In the genomic region with DNA sequence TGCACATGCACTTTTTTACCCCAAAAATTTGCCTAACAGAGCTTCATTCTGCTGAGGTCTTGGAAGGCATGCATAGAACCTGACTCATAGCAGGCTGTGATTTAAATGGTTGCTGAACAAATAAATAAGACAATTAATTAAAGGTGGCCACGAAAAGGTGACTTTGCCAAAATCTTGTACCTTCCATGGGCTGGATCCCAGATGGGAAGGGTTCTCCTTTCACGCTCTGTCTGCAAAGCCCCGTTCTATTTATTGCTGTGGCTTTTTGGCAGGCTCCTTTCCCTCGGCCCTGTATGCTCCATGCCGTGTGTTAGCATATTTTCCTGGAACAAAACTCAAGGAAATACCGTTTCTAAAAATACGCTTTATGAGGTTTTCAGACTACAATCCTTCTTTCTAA, we compare ENCODE assay signal across 15 mouse cellular contexts.
DNase-seq lines count a peak whose midpoint lies in the region; ATAC-seq lines count a peak whose summit lies in the region.
"Had no signal": no experiment of that assay in that cellular context is flagged by ENCODE, and none has a peak within 500 bp of the region (broad histone marks: within the 10 kb centered on the region; RNA-seq: fewer than 3 reads in every experiment).

No protein-coding gene starts in this region.

- no peaks in the 10 kb centered on the region for H3K27me3 ChIP-seq in forebrain, embryonic 15.5 days
- H3K27me3 ChIP-seq in forebrain, embryonic 11.5 days (ENCODE audit: control insufficient read depth, insufficient read depth, low read length) = no peaks in the 10 kb centered on the region
- H3K27me3 ChIP-seq in limb, embryonic 13.5 days = no peaks in the 10 kb centered on the region
- H3K27me3 ChIP-seq: hindbrain, embryonic 12.5 days had no signal

- intact Hi-C loops in left cerebral cortex, postnatal 4 days (cut with DNase I) = no loop called here
- intact Hi-C loops in left cerebral cortex, postnatal 10 days (cut with DNase I) = loop anchor here (10.0 kb wide), 1 partner anchor 302 kb away; the partner anchor contains the start of gene Enox1

- no peak for DNase-seq in forebrain, embryonic 11.5 days (ENCODE audit: low spot score)
- peak; percentile 17 for DNase-seq in left cerebral cortex, postnatal 4 days
- DNase-seq in left cerebral cortex, postnatal 10 days (ENCODE audit: extremely low spot score in 1 of 2, low spot score in 2 of 2) = no peak
- peak; percentile 58 for DNase-seq in cerebellum, adult 9-10 months
- no peak for DNase-seq in urinary bladder, postnatal 10 days (ENCODE audit: low spot score)
- DNase-seq in retina, embryonic 14.5 days (ENCODE audit: low spot score) = no peak
- DNase-seq: heart, adult 11 months; kidney, adult 8-10 months; lung, postnatal 14 days; right cerebral cortex, postnatal 25 days; thymus, postnatal 4 days had no signal

- 0 out of 2 replicates have a peak, but pooled peaks have one; percentile 55 for ATAC-seq in forebrain, embryonic 15.5 days (replicated peaks)
- ATAC-seq in forebrain, embryonic 11.5 days (replicated peaks; ENCODE audit: low FRiP score) = no peak
- ATAC-seq in limb, embryonic 13.5 days (ENCODE audit: low FRiP score, low read depth) = peak; percentile 90
- ATAC-seq: midbrain, embryonic 16.5 days had no signal

- H3K4me2 ChIP-seq in forebrain, embryonic 15.5 days (replicated peaks) = no peak overlapping the region
- no peak overlapping the region for H3K4me2 ChIP-seq in forebrain, embryonic 11.5 days (ENCODE audit: low read depth, low read length, severe bottlenecking)
- peak overlapping the region; percentile 30 for H3K4me2 ChIP-seq in limb, embryonic 13.5 days (replicated peaks)
- H3K4me2 ChIP-seq: hindbrain, embryonic 12.5 days had no signal

- H3K9me3 ChIP-seq in forebrain, embryonic 15.5 days = no peaks in the 10 kb centered on the region
- no peaks in the 10 kb centered on the region for H3K9me3 ChIP-seq in forebrain, embryonic 11.5 days (ENCODE audit: control insufficient read depth, low read length)
- H3K9me3 ChIP-seq in limb, embryonic 13.5 days = no peaks in the 10 kb centered on the region
- H3K9me3 ChIP-seq: hindbrain, embryonic 12.5 days had no signal

- peaks cover 28% of the 10 kb centered on the region for H3K4me1 ChIP-seq in forebrain, embryonic 15.5 days
- no peaks in the 10 kb centered on the region for H3K4me1 ChIP-seq in forebrain, embryonic 11.5 days (replicated peaks; ENCODE audit: control insufficient read depth, insufficient read depth, low read length)
- H3K4me1 ChIP-seq in limb, embryonic 13.5 days = peaks cover 24% of the 10 kb centered on the region

- H3K36me3 ChIP-seq in forebrain, embryonic 15.5 days = no peaks in the 10 kb centered on the region
- H3K36me3 ChIP-seq in forebrain, embryonic 11.5 days (ENCODE audit: control insufficient read depth, insufficient read depth, low read length) = no peaks in the 10 kb centered on the region
- no peaks in the 10 kb centered on the region for H3K36me3 ChIP-seq in limb, embryonic 13.5 days
- H3K36me3 ChIP-seq: hindbrain, embryonic 12.5 days had no signal

- H3K9ac ChIP-seq in forebrain, embryonic 15.5 days (replicated peaks) = no peak overlapping the region
- H3K9ac ChIP-seq in forebrain, embryonic 11.5 days (ENCODE audit: low read length) = no peak overlapping the region
- no peak overlapping the region for H3K9ac ChIP-seq in limb, embryonic 13.5 days
- H3K9ac ChIP-seq: hindbrain, embryonic 12.5 days had no signal

- H3K4me3 ChIP-seq in forebrain, embryonic 15.5 days = no peak overlapping the region
- H3K4me3 ChIP-seq in forebrain, embryonic 11.5 days (ENCODE audit: low read depth, low read length) = no peak overlapping the region
- H3K4me3 ChIP-seq in limb, embryonic 13.5 days = no peak overlapping the region
- H3K4me3 ChIP-seq: hindbrain, embryonic 12.5 days had no signal

- H3K27ac ChIP-seq in forebrain, embryonic 15.5 days (replicated peaks) = peak overlapping the region; percentile 50
- H3K27ac ChIP-seq in forebrain, embryonic 11.5 days (ENCODE audit: low read depth, low read length) = no peak overlapping the region
- H3K27ac ChIP-seq in limb, embryonic 13.5 days = peak overlapping the region; percentile 49; the same call in 1 of the 2 replicates
- H3K27ac ChIP-seq: hindbrain, embryonic 12.5 days had no signal

- 44% methylated on average over 7 of the region's 7 CpGs for WGBS in forebrain, embryonic 15.5 days
- WGBS in forebrain, embryonic 11.5 days = 87% methylated on average over 7 of the region's 7 CpGs
- 21% methylated on average over 7 of the region's 7 CpGs for WGBS in limb, embryonic 13.5 days

Comparison
In these comparisons a context has a peak if more than half of its experiments do, and no peak if none do; other contexts are left out.
1. DNase-seq: peak in left cerebral cortex, postnatal 4 days (single experiment) and cerebellum, adult 9-10 months (single experiment); none in forebrain, embryonic 11.5 days (single experiment), left cerebral cortex, postnatal 10 days (0 of 2), urinary bladder, postnatal 10 days (single experiment) and retina, embryonic 14.5 days (single experiment).